Mouse (Mus musculus) thymus, adult 18-20 months (tissue): Measurements from ENCODE around the gene Zdhhc5.
"Not testable (repeated sequence)": the region's sequence is repeated elsewhere in the genome, so short reads cannot be mapped to it uniquely, and the experiment has no call there.

Experiments used
- DNase-seq, 2 experiments: peaks; one replicate each; pipeline ENCODE4 v3.0.0; 2022; ENCODE audit warnings: mixed read lengths in 2 of 2

Gene Zdhhc5

DNA sequence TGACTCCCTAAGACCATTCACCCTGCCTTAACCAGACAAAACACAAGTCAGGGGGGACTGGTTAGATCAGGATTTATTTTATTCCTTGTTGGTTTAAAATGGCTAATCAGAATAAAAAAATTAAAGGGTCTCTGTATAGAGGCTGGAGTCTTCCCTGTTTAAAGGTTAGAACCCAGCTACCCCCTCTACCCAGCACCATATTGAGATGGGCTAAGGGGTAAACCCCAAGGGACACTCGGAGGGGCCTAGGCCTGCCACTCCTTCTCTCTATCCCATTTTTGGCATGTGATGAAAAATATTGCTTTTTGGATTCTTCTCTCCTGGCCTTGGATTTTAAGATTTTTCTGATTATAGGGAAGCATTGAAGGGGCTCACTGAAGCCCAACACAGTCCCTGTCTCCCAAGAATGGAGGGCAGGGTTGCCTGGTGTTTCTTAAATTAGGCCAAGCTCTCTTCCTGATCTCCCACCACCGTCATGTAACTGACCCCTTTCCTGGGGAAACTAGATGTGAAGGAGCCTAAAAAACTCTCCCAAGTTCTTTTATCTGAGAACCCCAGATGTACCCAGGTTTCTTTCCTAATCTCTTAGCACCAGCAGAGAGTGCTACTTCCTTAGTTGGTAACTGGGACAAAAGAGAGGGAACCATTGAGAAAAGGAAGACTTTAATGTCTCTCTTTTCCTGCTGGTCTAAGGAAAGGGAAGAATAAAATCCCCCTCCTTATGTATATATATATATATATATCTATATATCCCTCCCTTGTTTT lies 26.7 kb downstream of the Zdhhc5 start:
- DNase-seq, result no peak

DNA sequence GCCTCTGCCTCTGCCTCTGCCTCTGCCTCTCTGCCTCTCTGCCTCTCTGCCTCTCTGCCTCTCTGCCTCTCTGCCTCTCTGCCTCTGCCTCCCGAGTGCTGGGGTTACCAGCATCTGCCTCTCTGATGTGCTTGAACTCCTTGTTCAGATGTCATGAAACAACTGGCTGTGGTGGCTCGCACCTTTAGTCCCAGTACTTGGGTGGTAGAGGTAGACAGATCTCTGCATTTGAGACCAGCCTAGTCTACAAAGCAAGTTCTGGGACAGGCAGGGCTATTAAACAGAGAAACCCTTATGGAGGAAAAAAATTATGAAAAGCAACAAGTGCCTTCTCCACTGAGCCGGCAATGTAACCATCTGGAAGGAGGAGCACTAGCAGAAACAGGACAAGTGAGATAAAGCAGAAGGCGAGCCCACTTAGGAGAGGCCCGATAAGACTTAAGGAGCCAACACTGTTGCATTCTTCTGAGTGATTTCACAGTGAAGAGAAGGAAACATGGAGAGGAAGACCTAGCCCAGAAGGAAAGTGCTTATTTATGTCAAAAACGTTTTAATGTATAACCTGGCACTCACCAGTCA lies 32.3 kb downstream of the Zdhhc5 start:
- DNase-seq, result no peak

DNA sequence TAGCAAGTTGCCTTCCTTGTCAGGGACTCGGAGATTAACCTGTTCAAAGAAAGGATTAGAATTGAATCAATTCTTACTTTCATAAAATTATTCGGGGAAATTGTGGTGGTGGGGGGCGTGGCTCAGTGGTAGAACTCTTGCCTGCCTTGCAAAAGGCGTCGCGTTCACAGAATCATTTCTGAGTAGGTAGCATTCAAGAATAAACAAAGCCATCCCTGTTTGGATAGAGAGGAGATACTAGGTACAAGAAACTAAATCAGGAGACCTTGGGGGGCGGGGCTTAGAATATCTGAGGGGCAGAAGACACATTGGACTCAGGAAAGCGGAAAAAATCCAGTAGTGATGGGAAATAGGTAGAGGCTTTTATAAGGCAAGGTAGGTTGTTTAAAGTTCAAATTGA lies 36.0 kb downstream of the Zdhhc5 start, which contains the start of gene Tmx2:
Gene Tmx2, minus strand, starts transcription at position 125 of the 400 bp plus-strand sequence.
- no peak for DNase-seq

DNA sequence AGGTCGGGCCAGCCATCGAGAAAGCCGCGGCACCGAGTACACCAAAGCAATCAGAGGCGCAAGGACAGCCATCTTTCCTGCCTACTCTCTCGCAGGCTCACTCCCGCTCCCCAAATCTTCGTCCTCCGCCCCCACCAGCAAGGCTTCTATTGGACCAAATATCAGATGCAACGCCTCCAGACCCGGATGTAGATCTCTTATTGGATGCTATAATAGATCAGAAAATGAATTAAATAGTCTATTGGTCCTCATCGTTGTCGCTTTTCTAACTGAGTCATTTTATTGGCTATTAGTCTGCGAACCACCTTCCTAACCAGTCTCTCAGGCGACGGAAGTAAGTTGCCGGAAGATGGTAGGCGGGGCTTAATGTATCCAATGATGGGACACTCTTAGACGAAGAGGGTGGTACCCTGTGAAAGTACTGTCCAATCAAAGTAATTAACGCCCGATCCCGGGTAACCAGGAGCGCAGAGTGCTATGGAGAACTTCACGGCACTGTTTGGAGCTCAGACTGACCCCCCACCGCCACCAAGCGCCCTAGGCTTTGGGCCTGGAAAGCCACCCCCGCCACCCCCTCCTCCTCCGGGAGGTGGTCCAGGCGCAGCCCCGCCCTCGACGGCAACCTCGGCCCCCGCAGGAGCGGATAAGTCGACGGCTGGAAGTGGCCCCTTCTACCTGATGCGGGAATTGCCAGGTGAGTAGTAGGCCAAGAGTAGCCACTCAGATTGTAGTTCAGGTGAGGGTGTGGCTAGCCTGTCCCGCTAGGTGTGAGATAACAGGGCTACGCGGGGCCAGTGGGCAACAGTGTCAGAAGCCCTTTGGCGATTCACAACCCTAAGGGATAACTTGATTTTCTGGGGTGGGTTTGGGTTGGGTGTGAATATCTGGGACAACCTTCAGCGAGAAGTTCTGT lies 36.8 kb downstream of the Zdhhc5 start, which contains the start of the genes Gm28635 and Med19:
Gene Gm28635, minus strand, starts transcription at position 74 of the 913 bp plus-strand sequence.
Gene Med19, plus strand, starts transcription at position 435 of the 913 bp plus-strand sequence.
- peak; percentile 79 to 94 for DNase-seq

DNA sequence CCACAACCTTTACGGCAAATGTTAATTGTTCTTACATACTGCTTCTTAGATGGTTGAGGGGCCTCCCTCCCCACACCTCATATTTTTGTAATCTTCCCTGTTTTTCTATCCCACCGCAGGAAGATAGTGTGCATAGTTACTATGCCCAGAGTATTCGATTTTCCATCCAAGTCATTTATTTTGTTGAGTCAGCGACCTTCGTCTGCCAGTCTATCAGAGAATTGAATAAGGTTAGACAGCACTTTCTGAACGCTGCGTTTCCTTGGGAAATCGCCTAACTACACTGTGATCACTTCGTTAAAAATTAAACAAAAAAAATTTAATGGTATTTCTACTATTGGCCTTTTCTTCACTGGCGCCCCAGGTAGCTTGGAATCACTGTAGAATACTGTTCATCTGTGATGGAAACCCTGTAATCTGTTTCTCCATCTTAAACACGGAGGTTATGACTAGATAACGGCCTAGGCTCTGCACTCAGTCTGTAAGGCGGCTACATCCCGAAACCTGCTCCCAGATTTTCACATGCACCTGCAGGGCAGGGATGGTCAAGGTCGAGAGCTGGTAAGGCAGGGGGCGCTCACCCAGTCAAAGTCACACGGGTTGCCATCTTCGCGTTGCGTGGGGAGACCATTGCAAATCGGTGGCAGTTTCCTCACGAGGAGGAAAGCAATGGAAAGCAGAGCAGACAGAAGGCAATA lies 37.6 kb downstream of the Zdhhc5 start:
- DNase-seq, result no peak

DNA sequence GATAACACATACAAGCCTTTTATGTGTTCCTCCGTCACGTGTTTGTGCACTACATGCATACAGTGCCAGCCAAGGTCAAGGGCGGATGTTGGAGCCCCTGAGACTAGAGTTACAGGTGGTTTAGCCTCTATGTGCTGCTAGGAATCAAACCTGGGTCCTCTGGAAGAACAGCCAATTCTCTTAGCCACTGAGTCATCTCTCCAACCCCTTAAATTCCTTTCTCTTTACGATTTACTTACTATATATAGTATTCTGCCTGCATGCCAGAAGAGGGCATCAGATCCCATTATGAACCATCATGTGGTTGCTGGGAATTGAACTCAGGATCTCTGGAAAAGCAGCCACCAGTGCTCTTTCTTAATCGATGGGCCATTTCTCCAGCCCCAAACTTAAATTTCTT lies 43.4 kb downstream of the Zdhhc5 start:
- not testable (repeated sequence) for DNase-seq

DNA sequence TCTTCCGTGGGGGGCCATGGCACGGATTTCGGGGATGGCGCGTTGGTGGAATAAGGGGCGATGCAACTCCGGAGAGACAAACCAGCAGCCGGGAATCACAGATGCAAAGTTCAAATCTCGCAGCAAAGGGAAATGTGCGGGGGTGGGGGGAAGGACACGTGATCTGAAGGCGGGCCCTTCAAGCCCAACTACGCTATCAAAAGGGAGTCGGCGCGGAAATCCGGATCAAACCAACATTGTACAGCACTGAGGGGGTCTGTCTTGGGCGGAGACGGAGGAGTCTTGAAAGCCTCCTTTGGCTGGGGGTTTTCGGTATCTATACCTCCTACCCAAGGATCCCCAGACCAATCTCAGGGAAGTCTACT lies 44.4 kb downstream of the Zdhhc5 start, which contains the start of gene Selenoh:
Gene Selenoh, minus strand, starts transcription at position 202 of the 365 bp plus-strand sequence.
- peak; percentile 79 to 87 for DNase-seq

DNA sequence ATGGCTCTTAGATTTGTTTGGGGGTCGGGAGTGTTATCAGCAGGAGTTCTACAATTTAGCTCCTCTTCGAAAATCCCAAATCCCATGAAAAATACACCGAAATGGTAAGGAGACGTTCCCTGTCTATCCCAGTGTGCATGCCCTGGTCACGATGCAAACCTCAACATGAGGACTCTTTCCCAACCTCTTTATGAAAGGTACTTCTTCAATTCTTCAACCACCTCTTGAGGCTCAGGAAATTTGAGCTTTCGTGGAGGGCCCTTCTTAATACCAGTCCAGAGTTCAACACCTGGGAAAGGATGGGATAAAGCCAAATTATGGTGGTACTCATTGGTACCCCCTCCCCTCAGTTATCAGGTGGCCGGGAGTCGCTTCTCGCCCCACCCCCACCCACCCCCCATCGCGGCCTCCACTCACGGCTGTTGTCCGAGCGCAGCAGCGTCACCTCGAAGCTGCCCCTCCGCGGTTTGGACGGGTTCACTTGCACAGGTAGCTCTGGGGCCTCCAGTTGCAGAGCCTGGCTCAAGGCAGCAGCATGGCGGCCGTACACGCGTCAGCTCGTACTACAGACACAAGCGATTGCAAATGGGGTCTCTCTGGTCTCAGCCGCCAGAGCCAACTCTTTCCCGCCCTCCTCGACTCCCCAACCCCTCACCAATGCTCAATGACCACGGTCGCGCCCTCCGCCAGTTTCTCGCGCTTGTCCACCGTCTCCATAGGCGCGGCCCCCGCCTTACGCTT lies 45.0 kb downstream of the Zdhhc5 start:
- no peak for DNase-seq

DNA sequence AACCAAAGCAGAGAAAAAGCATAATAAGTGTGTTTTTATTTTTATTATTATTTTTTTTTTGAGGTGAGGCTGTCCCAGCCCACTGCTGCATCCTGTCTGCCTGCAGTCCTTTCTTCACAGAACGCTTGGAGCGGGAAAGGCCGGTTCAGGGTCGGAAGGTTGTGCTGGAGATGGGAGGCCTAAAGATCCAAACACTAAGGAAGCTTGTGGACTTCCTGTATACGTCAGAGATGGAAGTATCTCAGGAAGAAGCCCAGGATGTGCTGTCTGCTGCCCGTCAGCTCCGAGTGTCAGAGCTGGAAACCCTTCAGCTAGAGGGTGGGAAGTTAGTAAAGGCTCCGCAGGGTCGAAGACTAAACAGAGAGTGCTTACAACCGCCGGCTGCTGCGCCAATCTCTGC lies 48.9 kb downstream of the Zdhhc5 start:
- no peak for DNase-seq

DNA sequence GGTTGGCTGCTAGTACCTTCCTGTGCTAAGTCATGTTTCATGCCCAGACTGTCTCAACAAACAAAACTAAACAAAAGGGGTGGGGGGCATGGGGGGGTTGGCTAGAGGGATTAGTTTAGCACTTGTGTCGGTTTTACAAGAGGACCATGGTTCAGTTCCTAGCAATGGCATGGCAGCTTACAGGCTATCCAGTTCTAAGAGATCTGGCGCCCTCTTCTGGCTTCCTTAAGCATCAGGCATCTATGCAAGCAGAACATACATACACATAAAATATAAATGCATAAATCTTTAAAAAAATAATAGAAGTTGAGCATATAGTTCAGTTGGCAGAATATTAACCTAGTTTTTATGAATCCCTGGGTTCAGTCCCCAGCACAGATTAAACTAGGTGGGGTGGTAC lies 52.1 kb downstream of the Zdhhc5 start:
- no peak for DNase-seq

DNA sequence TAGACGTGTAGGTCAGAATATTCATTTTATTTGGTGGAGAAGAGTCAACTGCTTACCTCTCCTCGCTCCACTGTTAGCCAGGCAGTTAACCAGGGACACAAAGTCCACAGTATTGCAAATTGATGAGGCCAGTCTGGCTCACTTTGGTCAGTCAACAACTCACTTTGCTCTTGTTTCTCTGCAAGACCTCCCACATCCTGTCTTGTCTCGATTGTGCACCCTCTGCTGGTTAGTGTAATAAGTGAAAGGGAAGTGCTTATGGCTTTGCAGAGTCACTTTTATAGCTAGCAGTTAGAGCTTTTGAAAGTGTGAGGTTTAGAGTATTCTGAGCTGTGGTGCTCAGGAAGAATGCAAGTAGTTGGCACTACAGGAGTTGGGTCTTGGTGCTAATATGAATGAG lies 54.7 kb downstream of the Zdhhc5 start:
- no peak for DNase-seq

DNA sequence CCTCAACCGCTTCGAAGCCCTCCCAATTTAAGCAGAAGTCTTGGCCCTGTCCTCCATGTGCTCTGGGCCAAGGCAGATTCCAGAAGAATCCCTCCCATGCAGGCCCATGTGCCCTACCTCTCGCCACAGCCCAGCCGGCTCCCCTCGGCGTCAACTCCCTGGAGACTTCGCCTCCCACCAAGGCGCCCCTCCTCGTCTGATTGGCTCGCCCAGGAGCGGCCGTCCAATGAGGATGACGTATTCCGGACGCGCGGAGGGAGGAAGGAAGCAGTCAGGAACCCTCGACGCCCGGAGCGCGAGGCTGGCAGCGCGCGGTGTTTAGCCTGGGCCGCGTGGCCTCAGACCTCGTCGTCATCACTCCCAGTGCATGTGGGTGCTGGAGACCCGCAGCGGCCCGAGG lies 56.2 kb downstream of the Zdhhc5 start, which contains the start of gene Btbd18:
Gene Btbd18, plus strand, starts transcription at position 274 of the 400 bp plus-strand sequence.
- DNase-seq, result no peak

DNA sequence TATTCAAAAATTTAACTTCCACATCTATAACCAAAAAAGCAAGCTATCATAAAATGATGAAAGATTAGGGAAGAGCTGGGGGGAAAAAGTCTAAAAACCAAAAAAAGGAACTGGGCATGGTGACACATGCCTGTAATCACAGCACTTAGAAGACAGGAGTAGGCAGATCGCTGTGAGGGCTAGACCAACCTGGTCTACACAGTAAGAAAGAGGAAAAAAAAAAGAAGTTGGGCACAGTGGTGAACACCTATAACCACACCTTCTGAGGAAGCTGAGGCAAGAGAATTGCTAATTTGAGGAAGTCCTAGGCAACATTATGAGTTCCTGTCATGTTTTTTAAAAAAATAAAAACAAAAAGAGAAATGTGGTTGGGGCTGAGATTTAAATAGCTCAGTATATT lies 59.1 kb downstream of the Zdhhc5 start:
- no peak for DNase-seq

DNA sequence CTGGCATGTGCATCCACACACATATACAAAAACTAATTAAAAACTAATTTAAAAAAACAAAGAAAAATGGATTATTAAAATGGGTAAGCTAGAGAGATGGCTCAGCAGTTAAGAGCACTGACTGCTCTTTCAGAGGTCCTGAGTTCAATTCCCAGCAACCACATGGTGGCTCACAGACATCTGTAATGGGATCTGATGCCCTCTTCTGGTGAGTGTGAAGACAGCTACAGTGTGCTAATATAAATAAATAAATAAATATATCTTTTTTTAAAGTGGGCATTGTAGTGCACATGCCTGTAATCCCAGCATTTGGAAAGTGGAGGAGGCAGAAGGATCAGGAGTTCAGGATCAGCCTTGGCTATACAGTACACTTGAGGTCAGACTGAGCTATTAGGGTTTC lies 61.6 kb downstream of the Zdhhc5 start:
- DNase-seq, result no peak

DNA sequence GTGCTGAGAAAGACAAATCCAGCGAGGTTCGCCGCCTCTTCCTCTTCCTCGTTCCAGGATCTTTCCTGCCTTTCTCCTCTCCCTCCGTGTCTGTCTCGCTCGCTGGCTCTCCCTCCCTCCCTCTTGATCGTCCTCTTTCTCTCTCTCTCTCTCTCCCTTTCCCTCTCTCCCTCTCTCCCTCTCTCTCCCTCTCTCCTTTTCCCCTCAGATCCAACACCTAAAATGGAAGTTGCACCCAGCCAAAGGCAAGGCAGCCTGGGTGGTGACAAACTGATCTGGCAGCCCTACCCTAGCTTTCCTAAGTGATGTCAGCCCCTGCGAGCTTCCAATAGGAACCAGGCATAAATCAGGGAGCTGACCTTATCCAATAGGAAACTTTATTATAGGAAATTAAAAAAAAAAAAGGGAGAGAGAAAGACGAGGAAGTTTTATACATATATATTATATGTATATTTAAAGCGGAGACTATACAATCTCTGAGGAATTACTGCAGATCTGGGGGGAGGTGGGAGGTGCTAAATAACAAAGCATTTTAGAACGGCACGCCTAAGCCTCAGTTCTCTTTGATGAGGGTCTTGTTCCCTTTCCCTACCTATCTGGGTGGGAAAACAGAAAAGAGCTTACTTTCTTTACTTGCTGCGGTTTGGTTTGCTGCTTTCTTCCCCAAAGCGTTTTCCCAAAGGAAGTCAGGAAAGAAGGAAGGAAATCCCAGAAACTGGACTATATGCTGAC lies 64.3 kb downstream of the Zdhhc5 start, which contains the start of gene Ctnnd1:
Gene Ctnnd1, minus strand, starts transcription at position 302 of the 732 bp plus-strand sequence.
- DNase-seq, result no peak

DNA sequence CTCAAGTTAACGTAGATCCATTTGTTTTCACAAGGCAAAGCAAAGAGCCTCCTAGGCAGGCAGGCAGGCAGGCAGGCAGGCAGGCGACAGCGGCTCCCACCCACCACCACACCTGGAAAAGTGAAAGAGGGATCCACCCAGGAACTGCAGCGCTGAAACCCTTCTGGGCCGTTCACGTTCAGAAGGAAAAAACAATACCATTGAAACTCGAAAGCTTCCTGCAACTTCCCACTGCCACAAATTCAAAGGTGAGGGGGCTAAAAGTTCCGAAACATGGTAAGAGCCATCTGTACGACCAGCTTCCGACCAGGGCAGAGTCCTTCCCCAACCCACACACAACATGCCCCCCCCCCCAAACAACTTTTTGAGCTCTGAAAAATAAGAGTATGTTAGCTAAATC lies 65.3 kb downstream of the Zdhhc5 start:
- DNase-seq, result no peak

DNA sequence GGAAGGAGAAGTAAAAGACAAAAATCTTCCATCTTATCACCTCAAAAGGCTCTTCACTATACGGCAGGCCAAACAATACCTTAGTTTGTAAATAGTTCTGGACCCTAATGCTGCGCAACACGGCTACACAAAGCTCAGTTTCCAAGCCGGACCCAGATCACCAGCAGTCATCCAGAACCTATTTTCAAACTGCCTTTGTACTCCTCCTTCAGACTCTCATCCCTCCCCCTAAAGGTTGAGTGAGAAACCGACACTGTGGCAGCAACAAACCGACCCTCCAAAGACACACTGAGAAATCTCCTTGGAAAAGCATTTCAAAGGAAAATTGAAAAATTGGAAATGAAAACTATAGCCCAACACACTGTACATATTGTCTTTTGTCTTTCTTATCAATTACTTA lies 66.6 kb downstream of the Zdhhc5 start:
- DNase-seq, result no peak

DNA sequence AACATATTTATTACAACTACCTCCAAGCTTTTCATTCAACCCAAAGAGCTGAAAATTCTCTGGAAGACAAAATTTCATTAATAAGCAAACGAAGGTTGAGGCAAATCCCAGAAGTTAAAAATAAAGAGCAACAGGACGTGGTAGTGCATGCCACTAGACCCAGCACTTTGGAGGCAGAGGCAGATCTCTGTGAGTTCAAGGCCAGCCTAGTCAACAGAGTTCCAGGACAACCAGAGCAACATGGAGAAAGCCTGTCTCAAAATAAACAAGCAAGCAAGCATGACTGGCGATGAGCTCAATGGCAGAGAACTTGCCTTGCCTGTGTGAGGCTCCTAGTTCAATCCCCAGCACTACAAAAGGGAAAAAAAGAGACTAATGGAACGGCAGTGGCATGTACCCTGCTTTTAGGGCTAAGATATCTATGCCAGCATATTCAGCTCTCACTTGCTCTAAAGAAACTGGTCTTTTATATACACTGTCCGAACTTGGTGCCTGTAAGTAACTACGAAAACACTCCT lies 67.9 kb downstream of the Zdhhc5 start:
- no peak for DNase-seq

DNA sequence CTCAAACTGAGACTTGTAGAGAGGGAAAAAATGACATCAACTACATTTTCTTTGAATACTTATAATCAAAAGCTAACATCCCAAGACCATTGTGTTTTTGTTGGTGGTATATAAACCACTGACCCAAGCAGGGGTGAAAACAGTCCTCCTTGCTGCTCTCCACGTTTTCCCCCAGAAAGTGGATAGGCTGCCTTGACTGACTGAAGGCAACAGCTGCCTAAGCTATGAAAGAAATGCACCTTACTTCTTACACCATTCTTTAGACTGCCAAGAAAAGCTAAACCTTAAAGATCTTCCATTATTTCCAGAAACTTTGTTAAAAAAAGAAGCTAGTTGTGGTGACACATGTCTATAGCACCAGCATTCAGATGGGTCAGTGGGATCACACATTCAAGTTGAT lies 68.8 kb downstream of the Zdhhc5 start:
- DNase-seq, result no peak

DNA sequence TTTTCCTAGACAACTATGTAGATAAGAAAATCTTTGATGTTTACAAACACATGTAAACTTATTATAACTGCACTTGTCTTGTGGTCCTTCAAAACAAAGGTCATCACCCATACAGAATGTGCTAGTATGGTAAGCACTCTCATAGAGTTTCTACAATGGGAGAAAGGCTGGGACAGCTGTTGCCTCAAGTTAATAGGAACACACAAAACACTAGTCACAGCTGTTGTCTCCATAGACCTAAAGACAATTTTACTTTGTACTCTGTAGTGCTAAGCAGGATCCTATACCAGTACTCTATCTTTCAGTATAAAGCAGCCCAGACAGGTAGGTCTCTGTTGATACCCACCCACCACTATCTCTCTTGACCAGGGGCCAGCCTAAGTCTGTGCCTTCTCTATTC lies 74.1 kb downstream of the Zdhhc5 start:
- DNase-seq, result no peak
